Mouse (Mus musculus) gonadal fat pad, adult 2 months (tissue): ENCODE measurements around the gene Cdh20. TPM values are rescaled to one million over a fixed set of nuclear protein-coding genes. Genes with fewer than 3 reads are reported as not detected.
"Not testable (repeated sequence)": the region's sequence is repeated elsewhere in the genome, so short reads cannot be mapped to it uniquely, and the experiment has no call there.

ENCODE experiments used
- DNase-seq: peaks from one replicate; pipeline ENCODE4 v3.0.0-alpha.2; 2012; ENCODE audit warnings: low read depth
- polyA plus RNA-seq: library from polyadenylated mRNA; depleted of rRNA; stranded (reverse); fragments of >200 nt; gene quantifications from 2 replicates; pipeline ENCODE4 v1.2.3, GENCODE M21; 2012

Gene Cdh20
- polyA plus RNA-seq, 1 experiment, result not detected

DNA sequence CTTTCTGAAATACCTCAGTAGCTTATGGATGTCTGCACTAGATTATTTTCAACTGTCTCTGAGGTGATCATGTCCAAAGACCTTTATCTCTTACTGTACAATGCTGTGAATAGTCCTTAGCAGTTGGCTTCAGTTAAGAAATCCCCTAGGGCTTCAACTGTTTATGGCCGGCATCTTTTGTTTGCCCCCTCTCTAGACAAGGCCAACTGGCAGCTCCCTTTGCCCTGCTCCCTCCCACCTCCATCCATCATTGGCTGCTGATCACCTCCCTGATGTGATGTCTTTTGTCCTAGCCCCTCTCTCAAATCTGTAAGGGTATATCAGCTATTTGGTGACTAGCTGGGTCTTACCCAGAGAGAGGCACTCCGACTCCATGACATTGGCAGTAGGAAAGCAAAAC is 148.2 kb downstream of the Cdh20 start:
- DNase-seq, result no peak

DNA sequence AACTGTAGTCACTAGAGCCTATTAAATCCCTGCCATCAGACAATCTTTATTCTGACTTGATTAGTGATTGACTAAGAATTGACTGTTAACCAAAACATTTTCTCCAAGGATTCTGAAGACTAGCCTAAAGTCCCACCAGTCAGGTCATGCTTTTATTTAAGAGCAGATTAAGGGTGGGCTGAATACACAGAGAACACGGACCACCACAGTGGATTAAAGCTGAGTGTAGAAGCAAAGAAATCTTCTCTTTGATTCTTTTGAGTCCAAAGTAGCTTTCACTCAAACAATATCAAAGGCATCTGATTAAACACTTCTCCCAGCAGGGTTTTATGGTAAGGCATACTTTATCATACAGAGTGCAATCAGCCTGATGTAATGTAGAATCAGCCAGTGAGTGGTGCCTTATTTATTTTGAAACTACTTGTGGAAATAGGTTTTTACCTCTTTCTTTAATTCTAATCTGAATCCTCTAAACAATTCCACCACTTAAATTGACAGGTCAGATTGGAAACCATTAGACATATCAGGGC is 149.0 kb downstream of the Cdh20 start:
- DNase-seq, result no peak

DNA sequence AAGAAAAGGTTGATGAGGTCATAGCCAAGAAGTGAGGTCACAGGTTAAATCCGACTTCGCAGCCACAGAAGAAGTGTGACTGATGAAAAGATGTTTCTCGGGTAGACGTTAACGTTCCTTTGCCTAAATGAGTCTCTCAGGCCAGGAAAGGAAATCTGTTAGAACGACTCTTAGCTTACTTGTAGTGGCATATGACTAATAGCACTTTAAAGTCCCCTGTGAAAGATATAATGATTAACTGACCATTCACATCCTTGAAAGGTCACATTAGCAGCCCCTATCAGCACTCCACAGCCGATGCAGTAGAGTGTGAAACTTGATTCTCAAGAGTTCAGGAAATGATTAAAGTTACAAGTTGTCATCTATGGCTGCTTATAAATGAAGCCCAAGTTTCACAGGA is 164.7 kb downstream of the Cdh20 start:
- no peak for DNase-seq

DNA sequence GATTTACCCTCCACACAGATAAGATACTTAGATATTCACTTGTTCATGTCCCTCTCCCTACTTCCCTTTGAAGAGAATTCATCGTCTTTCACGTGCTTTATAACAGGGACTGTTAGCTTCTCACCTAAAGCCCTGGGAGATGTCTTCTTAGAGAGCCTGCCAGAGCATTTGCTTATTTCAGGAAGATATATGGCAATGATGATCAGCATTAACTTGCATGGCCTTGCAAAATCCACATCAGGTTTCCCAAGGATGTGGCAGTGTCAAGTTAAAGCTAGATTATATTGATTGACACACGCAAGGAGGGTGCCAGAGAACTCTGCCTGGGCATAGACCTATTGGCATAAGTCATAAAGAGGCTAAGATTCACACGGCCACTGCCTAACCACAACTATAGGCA is 168.6 kb downstream of the Cdh20 start:
- DNase-seq, result peak; percentile 90

DNA sequence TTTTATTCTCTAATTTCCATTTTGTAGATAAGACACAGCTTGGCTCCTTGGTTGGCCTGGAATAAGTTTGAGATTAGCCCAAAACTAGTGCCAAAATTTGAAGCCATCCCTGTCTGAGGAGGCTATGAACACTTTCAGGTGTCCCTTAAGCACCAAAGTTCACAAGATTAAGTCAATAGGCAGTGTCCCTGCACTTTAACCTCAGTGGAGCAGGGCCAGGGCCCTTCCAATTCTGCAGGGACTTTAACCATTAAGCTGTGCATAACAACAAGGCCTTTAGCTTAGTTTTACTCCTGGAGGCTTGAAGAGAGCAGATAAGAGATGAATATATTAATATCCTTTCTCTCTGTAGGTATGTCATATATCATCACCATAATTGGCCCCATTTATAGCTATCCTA is 170.8 kb downstream of the Cdh20 start:
- no peak for DNase-seq

DNA sequence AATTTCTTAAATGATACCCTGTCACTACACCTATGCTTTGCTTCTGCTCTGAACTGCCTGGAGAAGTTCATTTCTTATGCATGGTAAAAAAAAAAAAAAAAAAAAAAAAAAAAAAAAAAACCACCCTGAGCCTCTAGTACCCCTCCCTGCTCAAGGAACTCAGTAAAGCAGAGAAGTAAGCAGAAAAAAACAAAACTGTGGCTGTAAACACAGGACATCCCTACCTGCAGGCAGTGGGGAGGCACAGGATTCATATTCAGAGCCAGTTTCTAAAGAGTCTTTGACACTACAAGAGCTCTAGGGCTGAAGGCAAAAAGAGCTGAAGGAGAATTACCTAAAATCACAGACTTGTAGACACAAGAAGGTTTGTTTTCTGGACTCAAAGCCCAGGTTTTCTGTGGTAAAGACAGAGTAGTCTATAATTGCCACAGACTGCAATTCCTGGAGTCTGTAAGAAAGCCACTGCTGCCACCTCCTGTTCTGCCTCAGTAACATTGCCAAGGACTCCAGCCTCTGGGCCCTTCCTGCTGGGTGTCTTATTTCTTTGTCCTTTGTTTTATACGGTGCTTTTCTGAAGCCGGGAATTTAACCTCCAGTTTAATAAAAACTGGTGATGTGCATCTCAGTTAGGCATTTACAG is 176.3 kb downstream of the Cdh20 start:
- DNase-seq, result no peak

DNA sequence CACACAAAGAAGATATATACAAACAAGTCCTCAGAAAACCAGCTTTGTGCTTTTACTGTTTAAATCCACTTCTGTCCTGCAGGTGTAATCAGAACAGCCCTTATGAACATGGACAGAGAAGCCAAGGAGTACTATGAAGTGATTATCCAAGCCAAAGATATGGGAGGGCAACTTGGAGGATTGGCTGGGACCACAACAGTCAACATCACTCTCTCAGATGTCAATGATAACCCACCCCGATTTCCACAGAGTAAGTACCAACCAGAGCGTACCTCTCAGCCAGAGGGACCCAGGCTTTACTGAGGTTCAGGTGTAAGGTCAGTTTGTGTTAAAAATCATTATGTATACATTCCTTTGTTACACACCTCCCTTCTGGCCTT is 176.8 kb downstream of the Cdh20 start:
- no peak for DNase-seq

DNA sequence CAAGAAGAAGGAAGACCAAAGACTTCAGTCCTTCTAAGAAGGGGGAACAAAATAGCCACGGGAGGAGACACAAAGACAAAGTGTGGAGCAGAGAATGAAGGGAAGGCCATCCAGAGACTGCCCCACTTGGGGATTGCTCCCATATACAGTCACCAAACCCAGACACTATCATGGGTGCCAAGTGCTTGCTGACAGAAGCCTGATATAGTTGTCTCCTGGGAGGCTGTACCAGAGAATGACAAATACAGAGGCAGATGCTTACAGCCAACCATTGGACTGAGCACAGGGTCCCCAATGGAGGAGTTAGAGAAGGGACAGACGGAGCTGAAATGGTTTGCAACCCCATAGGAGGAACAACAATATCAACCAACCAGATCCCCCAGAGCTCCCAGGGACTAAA is 181.3 kb downstream of the Cdh20 start:
- not testable (repeated sequence) for DNase-seq

DNA sequence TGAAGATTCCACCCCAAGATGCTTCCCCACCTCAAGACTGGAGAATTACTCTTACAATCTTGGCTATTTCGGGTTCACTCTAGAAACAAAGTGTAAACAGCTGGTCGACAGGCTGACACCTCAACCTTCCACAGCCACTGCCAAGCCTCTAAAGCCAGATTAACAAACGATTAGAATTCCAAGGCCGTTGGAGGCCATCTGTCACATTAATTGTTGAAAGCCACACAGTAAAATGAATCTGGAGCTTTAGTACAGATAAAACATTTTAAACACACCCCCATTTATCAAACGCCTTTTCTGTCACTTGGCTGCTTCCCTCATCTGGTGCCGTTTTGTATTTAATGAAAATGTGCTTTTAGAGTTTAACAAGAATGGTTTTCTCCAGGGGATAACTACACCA is 188.7 kb downstream of the Cdh20 start:
- no peak for DNase-seq

DNA sequence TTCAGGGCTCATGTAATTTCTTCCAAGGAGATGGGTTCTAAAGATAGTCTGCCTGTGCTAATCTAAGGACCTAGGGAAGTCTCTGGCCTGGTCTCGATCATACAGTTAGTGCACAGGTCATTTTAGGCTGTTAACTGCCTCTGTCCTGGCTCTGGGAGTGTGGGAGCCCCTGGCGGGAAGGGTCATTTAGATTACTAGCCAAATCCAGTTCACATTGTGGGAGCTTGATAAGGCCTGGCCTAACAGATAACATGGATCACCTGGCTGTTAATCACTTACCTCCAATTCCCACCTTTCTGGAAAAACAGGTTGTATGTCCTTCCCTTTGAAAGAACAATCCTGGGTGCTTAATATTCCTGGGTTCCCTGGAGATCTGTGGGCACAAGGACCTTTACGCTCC is 193.3 kb downstream of the Cdh20 start:
- no peak for DNase-seq

DNA sequence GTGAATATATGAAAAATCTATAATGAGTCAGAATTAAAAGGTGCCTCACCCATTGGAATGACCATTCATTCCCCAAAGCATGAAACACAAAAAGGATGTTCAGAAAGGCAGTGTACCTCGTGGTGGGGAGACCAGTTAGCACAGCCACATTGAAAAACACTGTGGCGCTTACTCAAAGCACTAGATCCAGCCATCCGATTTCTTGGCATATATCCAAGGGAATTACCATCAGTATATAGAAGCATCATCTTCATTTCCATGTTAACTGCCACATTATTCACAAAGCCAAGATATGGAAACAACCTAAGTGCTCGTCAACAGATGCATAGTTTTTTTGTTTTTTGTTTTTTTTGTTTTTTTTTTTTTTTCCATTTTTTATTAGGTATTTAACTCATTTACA is 193.9 kb downstream of the Cdh20 start:
- no peak for DNase-seq

DNA sequence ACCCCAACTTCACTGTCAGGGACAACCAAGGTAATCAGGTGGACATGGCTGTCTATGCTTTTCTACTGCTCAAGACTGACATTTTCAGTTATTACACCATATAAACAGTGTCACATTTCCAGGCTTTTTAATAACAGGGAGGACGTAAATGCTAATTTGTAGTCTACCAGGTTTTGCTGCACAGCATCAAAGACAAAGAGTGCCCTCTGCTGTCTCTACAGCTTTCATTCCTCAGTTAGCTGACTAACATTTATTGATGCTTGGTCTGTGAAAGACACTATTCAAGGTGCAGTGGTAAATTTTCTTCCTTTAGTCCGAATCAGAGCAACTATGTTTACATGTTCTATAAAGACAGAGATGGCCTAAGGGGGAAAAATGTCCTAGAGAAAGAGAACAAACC is 210.7 kb downstream of the Cdh20 start:
- DNase-seq, result no peak

DNA sequence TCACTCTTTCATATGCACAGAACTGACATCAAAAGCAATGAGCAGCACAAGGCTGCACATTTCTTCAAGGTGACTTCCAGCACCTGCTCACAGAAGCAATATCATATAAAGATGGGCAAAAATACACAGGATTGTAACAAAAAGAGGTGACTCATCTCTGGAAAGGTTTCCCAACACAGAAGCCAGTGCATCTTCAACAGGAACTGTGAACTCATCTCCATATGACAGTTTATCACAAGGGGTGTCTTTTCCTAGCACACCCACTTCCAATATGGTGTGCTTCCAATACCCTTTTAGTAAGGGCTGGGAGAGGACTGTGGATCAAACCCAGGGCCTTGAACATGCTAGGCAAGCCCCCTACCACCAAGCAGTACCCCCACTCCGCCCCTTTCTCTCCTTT is 211.9 kb downstream of the Cdh20 start:
- no peak for DNase-seq

DNA sequence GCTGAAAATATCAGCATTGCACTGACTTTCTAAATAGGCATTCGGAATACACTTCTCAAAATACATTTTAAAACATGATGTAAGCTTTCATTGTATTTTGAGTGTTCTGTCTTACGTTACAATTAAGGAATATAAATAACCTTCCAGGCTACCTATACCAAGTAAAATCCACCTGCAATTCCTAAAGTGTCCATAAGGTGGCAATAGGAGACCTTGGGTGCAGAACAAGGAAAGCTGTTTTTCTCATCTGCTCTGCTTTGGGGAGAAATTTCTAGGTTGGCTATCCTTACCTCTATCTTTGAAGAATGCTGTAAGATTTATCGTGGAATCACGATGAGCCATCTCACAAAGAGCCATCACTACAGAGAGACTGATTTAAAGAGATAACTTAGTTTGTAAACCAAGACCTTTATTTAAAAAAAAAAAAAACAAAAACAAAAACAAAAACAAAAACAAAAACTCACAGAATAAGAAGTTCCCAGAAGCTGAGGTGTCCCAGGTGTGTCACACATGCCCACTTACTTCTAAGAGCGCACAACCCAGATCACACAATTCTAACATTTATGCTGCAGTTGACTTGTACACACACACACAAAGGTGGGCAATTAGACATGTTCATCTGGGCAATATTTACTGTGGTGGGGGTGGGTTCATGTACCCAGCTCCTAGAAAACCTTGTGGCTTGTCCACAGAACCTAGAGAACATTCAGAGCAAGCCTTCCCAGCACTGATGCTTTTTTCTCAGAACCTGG is 218.1 kb downstream of the Cdh20 start:
- DNase-seq, result peak; percentile 6

DNA sequence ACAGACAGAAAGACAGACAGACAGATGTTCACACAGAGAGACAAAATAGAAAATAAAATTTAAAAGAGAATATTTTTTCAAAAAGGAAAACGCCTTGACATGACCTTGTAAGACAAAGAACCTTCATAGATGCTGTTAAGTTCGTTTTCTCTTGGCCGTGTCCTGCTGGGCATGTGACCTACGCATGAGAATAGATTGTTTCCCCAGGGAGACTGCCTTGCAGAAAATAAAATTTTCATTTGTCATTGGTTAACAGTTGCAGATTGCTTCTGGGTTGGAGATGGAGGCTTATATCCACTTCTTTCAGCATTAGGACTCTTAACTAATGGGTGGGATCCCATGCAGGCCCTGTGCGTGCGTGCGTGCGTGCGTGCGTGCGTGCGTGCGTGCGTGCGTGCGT is 219.2 kb downstream of the Cdh20 start:
- no peak for DNase-seq

DNA sequence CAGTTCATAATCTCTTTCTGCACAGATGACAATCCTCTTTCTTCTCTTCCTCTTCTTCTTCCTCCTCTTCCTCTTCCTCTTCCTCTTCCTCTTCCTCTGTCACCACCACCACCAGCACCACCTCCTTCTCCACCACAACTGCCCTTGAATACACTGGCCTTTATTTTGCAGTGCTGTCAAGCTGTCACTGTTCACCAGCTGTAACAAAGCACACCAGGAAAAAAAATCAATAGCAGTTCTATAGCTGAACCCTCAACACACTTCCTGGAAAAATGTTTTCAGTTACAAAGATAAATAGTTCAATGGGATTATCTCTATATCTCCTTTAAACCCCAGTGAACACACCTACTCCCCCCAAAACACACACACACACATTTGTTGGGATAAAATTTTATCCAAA is 224.1 kb downstream of the Cdh20 start:
- DNase-seq, result no peak

DNA sequence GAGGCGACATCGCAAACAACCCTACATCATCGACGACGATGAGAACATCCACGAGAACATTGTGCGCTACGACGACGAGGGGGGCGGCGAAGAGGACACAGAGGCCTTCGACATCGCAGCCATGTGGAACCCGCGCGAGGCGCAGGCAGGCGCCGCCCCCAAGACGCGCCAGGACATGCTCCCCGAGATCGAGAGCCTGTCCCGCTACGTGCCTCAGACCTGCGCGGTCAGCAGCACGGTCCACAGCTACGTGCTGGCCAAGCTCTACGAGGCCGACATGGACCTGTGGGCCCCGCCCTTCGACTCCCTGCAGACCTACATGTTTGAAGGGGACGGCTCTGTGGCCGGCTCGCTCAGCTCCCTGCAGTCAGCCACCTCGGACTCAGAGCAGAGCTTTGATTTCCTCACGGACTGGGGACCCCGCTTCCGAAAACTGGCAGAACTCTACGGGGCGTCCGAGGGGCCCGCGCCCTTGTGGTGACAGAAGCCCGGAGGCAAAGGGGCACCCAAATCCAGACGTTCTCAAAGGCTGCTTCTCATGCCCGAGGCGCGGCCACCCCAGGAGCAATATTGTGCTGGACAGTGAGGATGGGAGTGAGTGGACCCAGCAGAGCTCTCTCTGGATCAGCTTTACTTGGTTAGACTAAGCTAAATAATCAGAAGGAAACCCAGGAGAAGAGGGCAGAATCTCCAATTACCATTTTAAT is 225.7 kb downstream of the Cdh20 start:
- DNase-seq, result no peak

DNA sequence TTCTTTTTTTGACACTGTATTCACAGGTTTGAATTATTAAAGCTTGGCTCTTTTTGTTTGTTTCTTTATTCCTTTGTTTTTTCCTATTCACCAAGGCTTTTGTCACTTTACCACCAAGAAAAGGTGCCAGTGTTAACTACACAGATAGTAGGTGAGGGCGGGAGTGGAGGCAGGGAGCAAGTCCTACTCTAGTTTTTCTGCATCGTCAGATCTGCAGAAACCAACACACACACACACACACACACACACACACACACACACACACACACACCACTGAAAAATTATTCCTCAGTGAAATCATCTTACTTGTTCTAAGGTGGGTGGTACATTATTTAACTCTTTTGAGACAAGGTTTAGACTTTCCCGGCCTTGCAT is 226.3 kb downstream of the Cdh20 start:
- no peak for DNase-seq

DNA sequence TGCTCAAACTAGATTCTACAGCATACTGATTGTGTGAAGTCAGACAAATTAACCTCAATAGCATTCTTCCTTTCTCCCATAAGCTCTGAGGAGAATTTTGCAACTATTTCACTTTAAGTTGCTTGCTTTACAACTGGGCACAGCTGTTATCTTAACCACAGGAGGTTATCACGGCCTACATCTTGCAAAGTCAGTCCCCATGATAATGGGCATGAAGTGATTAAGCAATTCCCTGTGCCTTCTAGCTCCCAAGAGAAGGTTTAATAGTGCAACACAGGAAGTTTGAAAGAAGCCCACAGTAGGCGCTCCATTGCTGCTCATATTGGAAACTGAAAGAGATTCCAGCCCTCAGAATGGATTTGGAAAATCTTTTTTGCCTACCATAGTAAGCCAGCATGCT is 229.5 kb downstream of the Cdh20 start:
- DNase-seq, result no peak

DNA sequence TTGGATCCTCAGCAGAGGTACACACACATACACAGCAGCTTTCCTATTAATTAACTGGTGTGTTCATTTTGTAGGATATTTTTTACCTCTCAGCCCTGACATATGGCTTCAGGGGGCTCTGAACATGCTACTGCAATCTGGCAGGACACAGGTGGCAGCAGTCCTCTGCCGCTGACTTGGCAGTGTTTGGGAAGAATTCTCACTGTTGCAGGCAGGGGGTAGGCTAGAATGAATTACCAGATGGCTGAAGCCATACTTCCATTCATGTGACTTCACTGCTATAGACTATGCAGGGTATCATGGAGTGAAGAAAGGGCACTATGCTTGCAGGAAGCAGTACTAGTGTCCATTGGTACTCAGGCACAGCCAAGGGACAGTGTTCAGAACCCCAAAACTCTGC is 233.8 kb downstream of the Cdh20 start:
- no peak for DNase-seq

DNA sequence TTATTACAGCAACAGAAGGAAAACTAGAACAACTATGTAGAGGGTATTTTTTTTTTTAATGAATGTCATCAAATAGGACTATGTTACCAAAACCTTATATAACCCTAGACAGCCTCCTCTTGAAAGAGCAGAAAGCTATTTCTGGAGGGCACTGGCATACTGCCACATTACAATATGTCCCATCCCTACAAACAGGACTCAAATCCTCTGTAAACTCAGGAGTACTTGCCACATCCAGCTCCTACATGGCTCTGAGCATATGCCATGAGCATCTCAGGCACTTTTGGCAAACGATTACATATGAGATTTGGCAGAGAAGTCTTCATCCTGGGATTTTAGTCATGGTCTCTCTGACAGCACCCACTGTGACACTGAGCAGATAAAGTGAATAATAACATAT is 235.5 kb downstream of the Cdh20 start:
- no peak for DNase-seq

DNA sequence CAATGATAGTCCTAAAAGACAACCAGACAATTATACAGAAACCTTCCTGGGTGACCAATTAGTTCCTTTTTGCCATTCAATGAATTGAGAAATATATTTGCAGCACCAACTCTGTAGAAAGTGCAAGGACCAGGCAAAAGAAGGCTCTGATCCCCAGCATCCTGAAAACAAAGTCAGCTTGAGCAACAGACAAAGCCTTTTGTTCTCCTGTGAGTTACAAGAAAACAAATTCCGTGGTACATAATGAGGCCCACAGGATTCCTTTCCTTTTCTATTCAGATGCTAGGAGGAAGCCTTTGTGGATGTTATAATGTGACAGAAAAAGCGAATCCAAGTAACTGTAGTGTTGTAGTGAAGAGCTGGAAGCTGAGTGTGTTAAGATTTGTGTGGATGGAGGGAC is 244.3 kb downstream of the Cdh20 start:
- DNase-seq, result no peak

DNA sequence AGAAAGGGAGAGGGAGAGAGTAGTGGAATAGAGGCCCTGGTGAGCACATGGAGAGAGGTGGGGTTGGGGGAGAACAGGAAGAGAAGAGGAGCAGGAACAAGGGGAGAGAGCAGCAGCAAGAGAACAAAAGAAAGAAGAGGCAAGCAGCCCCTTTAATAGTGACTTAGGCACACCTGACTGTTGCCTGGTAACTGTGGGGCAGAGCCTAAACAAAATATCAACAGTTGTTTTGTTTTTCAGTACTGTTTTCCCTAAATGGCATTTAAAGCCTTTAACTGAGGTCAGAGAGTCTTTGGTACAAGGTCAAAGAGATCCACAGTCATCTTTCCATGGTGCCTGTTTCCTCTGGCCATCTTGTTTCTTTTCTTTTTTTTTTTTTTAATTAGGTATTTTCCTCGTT is 245.0 kb downstream of the Cdh20 start:
- DNase-seq, result no peak
